Mouse (Mus musculus) frontal cortex, postnatal 25 days (tissue): ENCODE results near the gene Sys1.

Source experiments
- DNase-seq, 2 experiments: peaks; one replicate each; pipeline ENCODE4 v3.0.0; 2022; ENCODE audit warnings: low spot score in 2 of 2

Sys1 gene

GRCm38 (mm10) chr2:164434681-164435080 lies 22.1 kb upstream of the Sys1 start:
- DNase-seq, result no peak

- DNase-seq, result no peak
These were observed 21.3 kb upstream of the Sys1 start for GRCm38 (mm10) chr2:164435216-164436090.

GRCm38 (mm10) chr2:164436215-164436913 lies 20.4 kb upstream of the Sys1 start:
- DNase-seq, result no peak

GRCm38 (mm10) chr2:164436961-164437360 lies 19.8 kb upstream of the Sys1 start:
- no peak for DNase-seq

GRCm38 (mm10) chr2:164437710-164438109 lies 19.1 kb upstream of the Sys1 start:
- DNase-seq, result no peak

GRCm38 (mm10) chr2:164438257-164438656 lies 18.5 kb upstream of the Sys1 start:
- DNase-seq, result no peak

GRCm38 (mm10) chr2:164439001-164439421 lies 17.8 kb upstream of the Sys1 start:
- DNase-seq, result no peak

GRCm38 (mm10) chr2:164440314-164440713 lies 16.4 kb upstream of the Sys1 start:
- no peak for DNase-seq

- no peak for DNase-seq
These were observed 15.6 kb upstream of the Sys1 start for GRCm38 (mm10) chr2:164441155-164441554.

- DNase-seq, result no peak
These were observed 15.0 kb upstream of the Sys1 start for GRCm38 (mm10) chr2:164441731-164442130.

GRCm38 (mm10) chr2:164442315-164443050 lies 14.3 kb upstream of the Sys1 start:
- no peak for DNase-seq

GRCm38 (mm10) chr2:164443051-164443437 lies 13.7 kb upstream of the Sys1 start:
- peak; percentile 37 to 56 for DNase-seq

- DNase-seq, result no peak
These were observed 13.2 kb upstream of the Sys1 start, which contains the start of gene Sdc4 for GRCm38 (mm10) chr2:164443460-164444000. TSS of gene Sdc4 (minus strand) at chr2:164443887.

- no peak for DNase-seq
These were observed 12.1 kb upstream of the Sys1 start for GRCm38 (mm10) chr2:164444701-164445100.

GRCm38 (mm10) chr2:164445399-164446085 lies 11.2 kb upstream of the Sys1 start:
- DNase-seq, result no peak

GRCm38 (mm10) chr2:164446086-164446469 lies 10.7 kb upstream of the Sys1 start:
- no peak for DNase-seq

GRCm38 (mm10) chr2:164448140-164448539 lies 8.6 kb upstream of the Sys1 start:
- no peak for DNase-seq

GRCm38 (mm10) chr2:164448921-164449320 lies 7.8 kb upstream of the Sys1 start:
- no peak for DNase-seq

- no peak for DNase-seq
These were observed 7.3 kb upstream of the Sys1 start for GRCm38 (mm10) chr2:164449341-164450042.

- DNase-seq, result no peak
These were observed 4.6 kb upstream of the Sys1 start for GRCm38 (mm10) chr2:164452000-164452676.
